Mouse (Mus musculus) 3T3-L1 (cell line): Measurements from ENCODE around the gene Ccdc130.

ENCODE experiments used
- DNase-seq: peaks from one replicate; pipeline ENCODE4 v3.0.0-alpha.2; 2015; ENCODE audit warnings: low read depth, low spot score

Ccdc130 gene

GRCm38 (mm10) chr8:84269950-84270773, at the start of gene Ccdc130:
Ccdc130 (minus strand) TSS chr8:84270380.
- peak; percentile 100 for DNase-seq

GRCm38 (mm10) chr8:84308376-84308775, 38.2 kb upstream of the Ccdc130 start:
- peak; percentile 27 for DNase-seq

GRCm38 (mm10) chr8:84303951-84304350, 33.8 kb upstream of the Ccdc130 start:
- no peak for DNase-seq

- no peak for DNase-seq
These were observed 27.0 kb upstream of the Ccdc130 start for GRCm38 (mm10) chr8:84297029-84297785.

- peak; percentile 87 for DNase-seq
These were observed 21.5 kb upstream of the Ccdc130 start for GRCm38 (mm10) chr8:84291688-84292087.

GRCm38 (mm10) chr8:84291086-84291485, 20.9 kb upstream of the Ccdc130 start:
- peak; percentile 71 for DNase-seq

GRCm38 (mm10) chr8:84288892-84289291, 18.7 kb upstream of the Ccdc130 start:
- peak; percentile 76 for DNase-seq

GRCm38 (mm10) chr8:84285665-84286064, 15.5 kb upstream of the Ccdc130 start:
- DNase-seq: peak; percentile 65

- DNase-seq: no peak
These were observed 14.5 kb upstream of the Ccdc130 start for GRCm38 (mm10) chr8:84284608-84285063.

- no peak for DNase-seq
These were observed 10.6 kb upstream of the Ccdc130 start for GRCm38 (mm10) chr8:84280777-84281176.

- no peak for DNase-seq
These were observed 6.3 kb upstream of the Ccdc130 start for GRCm38 (mm10) chr8:84276447-84276846.

GRCm38 (mm10) chr8:84273968-84274367, 3.8 kb upstream of the Ccdc130 start:
- DNase-seq: no peak

- no peak for DNase-seq
These were observed 2.1 kb upstream of the Ccdc130 start for GRCm38 (mm10) chr8:84272302-84272701.

GRCm38 (mm10) chr8:84261098-84261497, 9.1 kb downstream of the Ccdc130 start:
- DNase-seq: no peak

- peak; percentile 96 for DNase-seq
These were observed 13.2 kb downstream of the Ccdc130 start, which contains the start of gene Mri1 for GRCm38 (mm10) chr8:84256822-84257610. Mri1 (minus strand) TSS chr8:84257326.

- peak; percentile 83 for DNase-seq
These were observed 13.7 kb downstream of the Ccdc130 start for GRCm38 (mm10) chr8:84256458-84256821.

GRCm38 (mm10) chr8:84255858-84256257, 14.3 kb downstream of the Ccdc130 start:
- DNase-seq: peak; percentile 40

GRCm38 (mm10) chr8:84249257-84250170, 20.7 kb downstream of the Ccdc130 start, which contains the start of gene D8Ertd738e:
D8Ertd738e (minus strand) TSS chr8:84249719.
- DNase-seq: peak; percentile 98

- no peak for DNase-seq
These were observed 28.4 kb downstream of the Ccdc130 start for GRCm38 (mm10) chr8:84241821-84242220.

GRCm38 (mm10) chr8:84241167-84241566, 29.0 kb downstream of the Ccdc130 start:
- no peak for DNase-seq
